Mouse (Mus musculus) bone marrow, adult 2 months (tissue): ENCODE measurements around the gene Plpp4.

ENCODE experiments used
- CTCF ChIP-seq: fragments of 200-500 bp; IDR thresholded peaks from 2 replicates; pipeline ENCODE4 v1.5.1; 2011; ENCODE audit warnings: low read length, control low read depth; ENCODE audit not compliant: control insufficient read depth, insufficient read depth
- POLR2A ChIP-seq: fragments of 200-500 bp; IDR thresholded peaks from 2 replicates; pipeline ENCODE4 v1.6.1; 2011; ENCODE audit warnings: low read depth, mild to moderate bottlenecking, control low read depth, low read length, borderline replicate concordance; ENCODE audit not compliant: control insufficient read depth

- TF ChIP-seq CTCF (no peak), POLR2A (no peak)
Observed at GRCm38 (mm10) chr7:129312521-129312920, 55.7 kb downstream of the Plpp4 start.
